Mouse (Mus musculus): ENCODE data around the gene Fezf1. TPM values are rescaled to one million over a fixed set of nuclear protein-coding genes. Genes with fewer than 3 reads are reported as not detected.

The Fezf1 gene
- polyA plus RNA-seq, 1 experiment from 2014 or later = 34.9 TPM

DNA sequence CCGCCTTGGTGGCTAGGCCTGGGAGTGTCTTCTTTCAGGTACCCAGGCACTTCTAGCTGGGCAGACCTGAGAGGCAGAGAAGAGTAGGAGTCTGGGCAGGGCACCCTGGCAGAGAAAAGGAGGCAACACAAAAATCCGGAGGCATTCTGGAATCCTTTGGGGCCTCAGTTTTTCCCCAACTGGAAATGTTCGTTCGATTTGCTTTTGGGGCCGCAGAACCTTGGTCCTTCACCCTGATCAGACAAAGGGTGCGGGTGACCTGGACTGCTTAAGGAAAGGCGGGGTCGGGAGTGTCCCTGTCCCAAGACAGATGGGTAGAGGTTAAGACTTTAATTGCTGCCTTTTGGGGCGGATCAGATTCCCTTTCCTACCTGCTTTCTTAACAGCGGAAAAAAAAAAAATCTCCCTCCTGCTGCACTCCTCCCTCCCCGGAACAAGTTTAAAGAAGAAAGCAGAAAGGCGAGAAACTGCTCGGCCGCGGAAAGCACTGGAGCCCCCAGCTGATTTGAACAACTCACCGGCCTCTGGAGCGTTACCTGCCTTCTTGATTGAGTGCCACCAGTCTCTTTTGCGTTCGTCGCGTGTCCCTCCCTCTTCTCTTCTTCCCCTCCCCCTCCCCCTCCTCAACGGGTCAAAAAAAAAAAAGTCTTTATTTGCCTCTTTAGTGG is 2.3 kb upstream of the Fezf1 start:
- no peaks in the 10 kb centered on the region for H3K9me3 ChIP-seq (ENCODE audit: control insufficient read depth, low read length)
- WGBS = under 1% methylated on average over 22 of the region's 22 CpGs
- H3K36me3 ChIP-seq (ENCODE audit: control insufficient read depth, insufficient read depth, low read length) = no peaks in the 10 kb centered on the region
- peak overlapping the region; percentile 66 for H3K4me3 ChIP-seq (ENCODE audit: low read depth, low read length)
- peaks cover 9% of the 10 kb centered on the region for H3K27me3 ChIP-seq (ENCODE audit: control insufficient read depth, insufficient read depth, low read length)
- H3K9ac ChIP-seq (ENCODE audit: low read length) = peak overlapping the region; percentile 91
- ATAC-seq (replicated peaks; ENCODE audit: low FRiP score) = no peak
- peaks cover 14% of the 10 kb centered on the region for H3K4me1 ChIP-seq (replicated peaks; ENCODE audit: control insufficient read depth, insufficient read depth, low read length)
- peak overlapping the region; percentile 75 for H3K4me2 ChIP-seq (ENCODE audit: low read depth, low read length, severe bottlenecking)
- peak; percentile 67 for DNase-seq (ENCODE audit: low spot score)
- peak overlapping the region; percentile 94 for H3K27ac ChIP-seq (ENCODE audit: low read depth, low read length)

DNA sequence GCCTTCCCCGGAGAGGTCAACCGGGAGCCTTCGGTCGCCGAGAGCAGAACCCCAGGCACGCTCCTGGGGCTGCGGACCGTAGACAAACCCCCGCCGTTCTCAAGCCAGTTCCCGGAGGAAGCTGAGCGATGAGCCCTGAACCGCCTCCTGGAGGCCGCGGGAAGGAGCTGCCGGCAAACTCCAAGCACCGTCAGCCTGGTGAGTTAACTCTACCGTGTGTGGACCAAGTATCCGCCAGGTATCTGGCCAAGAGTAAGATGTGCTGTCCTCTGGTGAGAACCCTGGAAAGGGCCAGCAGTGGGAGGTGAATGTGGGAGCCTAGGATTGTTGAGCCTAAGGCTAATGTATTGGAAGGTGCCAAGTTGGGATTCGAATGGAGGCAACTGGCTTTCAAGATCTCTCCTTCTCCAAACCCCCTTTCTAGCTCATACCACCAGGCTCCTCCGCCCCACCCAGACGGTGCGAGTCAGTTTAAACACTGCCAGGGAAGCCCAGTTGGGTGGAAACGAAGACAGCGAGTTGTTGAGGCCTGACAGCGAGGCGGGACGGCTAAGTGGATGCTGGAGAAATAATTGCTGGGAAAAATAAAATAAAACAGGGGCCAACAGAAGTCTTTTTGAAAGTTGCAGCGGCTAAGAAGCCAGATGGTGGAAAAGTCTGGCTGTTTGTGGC is 1.6 kb upstream of the Fezf1 start:
- H3K9me3 ChIP-seq (ENCODE audit: control insufficient read depth, low read length) = no peaks in the 10 kb centered on the region
- peak overlapping the region; percentile 66 for H3K4me3 ChIP-seq (ENCODE audit: low read depth, low read length)
- no peaks in the 10 kb centered on the region for H3K36me3 ChIP-seq (ENCODE audit: control insufficient read depth, insufficient read depth, low read length)
- peak overlapping the region; percentile 91 for H3K9ac ChIP-seq (ENCODE audit: low read length)
- H3K27me3 ChIP-seq (ENCODE audit: control insufficient read depth, insufficient read depth, low read length) = peaks cover 9% of the 10 kb centered on the region
- DNase-seq (ENCODE audit: low spot score) (peak; percentile 85), ATAC-seq (replicated peaks; ENCODE audit: low FRiP score) (peak; percentile 41)
- H3K27ac ChIP-seq (ENCODE audit: low read depth, low read length) = peak overlapping the region; percentile 94
- peak overlapping the region; percentile 75 for H3K4me2 ChIP-seq (ENCODE audit: low read depth, low read length, severe bottlenecking)
- under 1% methylated on average over 29 of the region's 29 CpGs for WGBS
- H3K4me1 ChIP-seq (replicated peaks; ENCODE audit: control insufficient read depth, insufficient read depth, low read length) = peaks cover 12% of the 10 kb centered on the region

DNA sequence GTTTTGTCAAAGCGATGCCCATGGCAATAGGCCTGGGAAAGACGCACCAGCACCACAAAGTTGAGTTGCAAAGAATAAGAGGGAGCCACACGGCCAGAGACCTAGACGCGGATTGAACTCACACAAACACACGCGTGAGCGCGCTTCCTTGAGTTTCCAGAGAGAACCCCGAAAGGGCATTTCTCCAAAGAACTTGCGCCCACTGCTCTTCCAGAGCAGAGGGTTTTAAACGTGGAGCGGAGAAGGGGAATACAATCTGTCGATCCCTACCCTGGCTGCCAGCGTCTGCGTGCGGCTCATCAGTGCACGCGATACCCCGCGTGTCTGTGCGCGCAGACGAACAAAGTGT is 865 bp upstream of the Fezf1 start:
- ATAC-seq (replicated peaks; ENCODE audit: low FRiP score) = no peak; the same call in 1 of the 2 replicates
- H3K27me3 ChIP-seq (ENCODE audit: control insufficient read depth, insufficient read depth, low read length) = peaks cover 7% of the 10 kb centered on the region

DNA sequence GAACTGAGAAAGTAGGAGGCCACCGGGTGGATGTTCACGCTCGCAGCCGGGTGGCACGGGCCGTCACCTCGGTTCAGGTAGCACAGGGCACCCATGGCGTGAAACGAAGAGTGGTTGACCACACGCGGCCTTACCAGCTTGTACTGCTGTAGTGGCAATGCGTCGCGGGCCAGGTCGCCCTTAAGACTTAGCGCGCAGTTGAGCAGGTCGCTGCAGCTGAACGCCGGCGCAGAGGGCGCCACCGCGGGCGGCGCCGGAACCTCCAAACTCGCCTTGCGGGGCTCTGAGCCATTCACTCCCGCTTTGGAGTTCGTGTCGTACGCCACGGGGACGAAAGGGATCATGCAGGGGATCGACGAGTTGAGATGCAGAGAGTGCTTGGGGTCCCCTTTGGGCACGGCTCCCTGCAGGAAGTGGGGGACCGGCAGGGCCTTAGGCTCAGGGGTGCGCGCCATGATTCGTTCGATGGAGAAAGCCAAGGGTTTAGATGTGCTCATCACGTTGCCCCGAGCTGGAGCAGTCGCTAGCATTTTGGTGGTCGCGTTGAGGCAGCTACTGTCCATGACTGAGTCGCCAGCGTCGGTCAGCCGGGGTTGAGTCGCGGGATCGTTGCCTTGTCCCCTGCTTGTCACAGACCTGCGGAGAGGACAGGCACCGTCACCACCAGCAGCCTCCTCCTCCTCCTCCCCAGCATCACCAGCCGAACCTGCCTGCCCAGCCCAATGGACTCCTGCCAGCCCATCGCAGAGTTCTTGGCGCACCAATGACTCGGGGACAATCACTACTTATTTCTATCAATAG is 450 bp downstream of the Fezf1 start:
- WGBS = under 1% methylated on average over 61 of the region's 61 CpGs
- DNase-seq (ENCODE audit: low spot score) (peak; percentile 80), ATAC-seq (replicated peaks; ENCODE audit: low FRiP score) (peak; percentile 64)
- Histone ChIP-seq H3K27me3 (ENCODE audit: control insufficient read depth, insufficient read depth, low read length) (peaks cover 16% of the 10 kb centered on the region), H3K4me3 (ENCODE audit: low read depth, low read length) (peak overlapping the region; percentile 66), H3K9ac (ENCODE audit: low read length) (peak overlapping the region; percentile 91), H3K4me1 (replicated peaks; ENCODE audit: control insufficient read depth, insufficient read depth, low read length) (peaks cover 15% of the 10 kb centered on the region; the same call in 1 of the 2 replicates), H3K27ac (ENCODE audit: low read depth, low read length) (peak overlapping the region; percentile 86), H3K36me3 (ENCODE audit: control insufficient read depth, insufficient read depth, low read length) (no peaks in the 10 kb centered on the region), H3K4me2 (ENCODE audit: low read depth, low read length, severe bottlenecking) (peak overlapping the region; percentile 75), H3K9me3 (ENCODE audit: control insufficient read depth, low read length) (no peaks in the 10 kb centered on the region)

More for the DNA sequence above, 865 bp upstream of the Fezf1 start:
- no peaks in the 10 kb centered on the region for H3K9me3 ChIP-seq (ENCODE audit: control insufficient read depth, low read length)
- peak; percentile 76 for DNase-seq (ENCODE audit: low spot score)
- peak overlapping the region; percentile 75 for H3K4me2 ChIP-seq (ENCODE audit: low read depth, low read length, severe bottlenecking)
- WGBS = under 1% methylated on average over 24 of the region's 24 CpGs
- H3K9ac ChIP-seq (ENCODE audit: low read length) = peak overlapping the region; percentile 91
- no peaks in the 10 kb centered on the region for H3K36me3 ChIP-seq (ENCODE audit: control insufficient read depth, insufficient read depth, low read length)
- H3K4me1 ChIP-seq (replicated peaks; ENCODE audit: control insufficient read depth, insufficient read depth, low read length) = peaks cover 8% of the 10 kb centered on the region; the same call in 1 of the 2 replicates
- peak overlapping the region; percentile 66 for H3K4me3 ChIP-seq (ENCODE audit: low read depth, low read length)
- H3K27ac ChIP-seq (ENCODE audit: low read depth, low read length) = peak overlapping the region; percentile 94

DNA sequence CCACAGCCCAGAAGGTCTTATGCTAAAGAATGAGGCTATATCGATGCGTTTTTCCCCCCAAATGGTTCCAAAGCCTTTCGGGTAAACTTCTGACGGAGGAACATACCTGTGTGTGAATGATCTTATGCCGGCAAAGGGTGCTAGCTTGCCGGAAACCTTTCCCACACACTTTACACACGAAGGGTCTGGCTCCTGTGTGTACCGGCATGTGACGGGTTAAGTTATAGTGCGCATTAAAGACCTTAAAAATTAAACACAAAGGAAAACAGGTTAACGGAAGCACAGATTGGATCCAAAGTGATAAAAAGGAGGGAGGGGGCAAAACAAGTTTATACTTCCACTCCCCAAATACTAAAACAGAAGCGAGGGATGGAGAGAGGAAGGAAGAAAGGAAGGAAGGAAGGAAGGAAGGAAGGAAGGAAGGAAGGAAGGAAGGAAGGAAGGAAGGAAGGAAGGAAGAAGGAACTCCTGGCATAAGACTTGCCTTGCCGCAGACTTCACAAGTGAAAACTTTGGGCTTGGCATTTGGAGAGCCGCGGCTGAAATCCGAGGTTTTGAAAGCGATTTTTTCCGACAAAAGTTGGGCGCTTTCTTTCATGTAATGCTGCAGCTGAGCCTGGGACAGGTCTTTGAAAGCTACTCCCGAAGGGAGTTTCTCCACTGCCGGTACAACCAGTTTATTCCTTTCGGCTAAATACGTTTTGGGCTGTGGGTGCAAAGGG is 1.2 kb downstream of the Fezf1 start:
- Histone ChIP-seq H3K36me3 (ENCODE audit: control insufficient read depth, insufficient read depth, low read length) (no peaks in the 10 kb centered on the region), H3K9me3 (ENCODE audit: control insufficient read depth, low read length) (no peaks in the 10 kb centered on the region), H3K27me3 (ENCODE audit: control insufficient read depth, insufficient read depth, low read length) (peaks cover 18% of the 10 kb centered on the region), H3K4me3 (ENCODE audit: low read depth, low read length) (peak overlapping the region; percentile 66), H3K4me1 (replicated peaks; ENCODE audit: control insufficient read depth, insufficient read depth, low read length) (peaks cover 12% of the 10 kb centered on the region; the same call in 1 of the 2 replicates), H3K27ac (ENCODE audit: low read depth, low read length) (peak overlapping the region; percentile 86), H3K9ac (ENCODE audit: low read length) (peak overlapping the region; percentile 91), H3K4me2 (ENCODE audit: low read depth, low read length, severe bottlenecking) (peak overlapping the region; percentile 75)
- ATAC-seq (replicated peaks; ENCODE audit: low FRiP score) (no peak), DNase-seq (ENCODE audit: low spot score) (no peak)
- WGBS = under 1% methylated on average over 23 of the region's 23 CpGs

DNA sequence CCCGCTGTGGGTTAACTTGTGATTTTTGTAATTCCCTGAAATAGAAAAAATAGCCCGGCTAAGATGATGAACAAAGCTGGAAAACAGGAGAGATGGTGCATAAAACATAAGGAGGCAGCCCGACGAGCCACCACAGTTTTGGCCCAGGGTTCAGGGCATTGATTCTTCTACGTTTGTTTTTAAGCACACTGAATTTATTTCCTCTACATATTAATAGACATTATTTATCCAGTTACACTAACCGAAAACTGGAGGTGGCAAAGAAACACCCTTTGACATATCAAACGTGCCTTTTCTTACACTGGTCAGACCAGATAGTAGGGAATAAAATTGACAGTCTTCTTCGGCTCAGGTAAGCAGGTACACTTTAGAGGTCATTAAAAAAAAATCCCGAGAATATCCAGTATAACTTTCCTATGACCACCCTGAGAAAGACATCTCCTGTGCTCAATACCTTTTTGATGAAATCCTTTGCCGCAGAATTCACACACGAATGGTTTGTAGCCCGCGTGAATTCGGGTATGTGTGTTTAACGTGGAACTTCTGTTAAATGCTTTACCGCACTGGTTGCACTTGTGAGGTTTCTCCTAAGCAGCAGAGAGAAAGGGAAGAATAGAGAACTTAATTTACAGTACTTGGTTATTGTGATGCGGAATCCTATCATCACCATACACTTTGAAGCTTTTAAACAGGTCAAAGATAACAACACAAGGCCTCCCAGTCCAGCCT is 1.9 kb downstream of the Fezf1 start:
- H3K9me3 ChIP-seq (ENCODE audit: control insufficient read depth, low read length) = no peaks in the 10 kb centered on the region
- 1% methylated on average over 17 of the region's 17 CpGs for WGBS
- peak overlapping the region; percentile 66 for H3K4me3 ChIP-seq (ENCODE audit: low read depth, low read length)
- H3K4me2 ChIP-seq (ENCODE audit: low read depth, low read length, severe bottlenecking) = peak overlapping the region; percentile 75
- no peaks in the 10 kb centered on the region for H3K36me3 ChIP-seq (ENCODE audit: control insufficient read depth, insufficient read depth, low read length)
- DNase-seq (ENCODE audit: low spot score) (no peak), ATAC-seq (replicated peaks; ENCODE audit: low FRiP score) (no peak)
- H3K27me3 ChIP-seq (ENCODE audit: control insufficient read depth, insufficient read depth, low read length) = peaks cover 20% of the 10 kb centered on the region
- peak overlapping the region; percentile 91 for H3K9ac ChIP-seq (ENCODE audit: low read length)
- H3K27ac ChIP-seq (ENCODE audit: low read depth, low read length) = peak overlapping the region; percentile 86; the same call in 1 of the 2 replicates
- H3K4me1 ChIP-seq (replicated peaks; ENCODE audit: control insufficient read depth, insufficient read depth, low read length) = peaks cover 12% of the 10 kb centered on the region; the same call in 1 of the 2 replicates

DNA sequence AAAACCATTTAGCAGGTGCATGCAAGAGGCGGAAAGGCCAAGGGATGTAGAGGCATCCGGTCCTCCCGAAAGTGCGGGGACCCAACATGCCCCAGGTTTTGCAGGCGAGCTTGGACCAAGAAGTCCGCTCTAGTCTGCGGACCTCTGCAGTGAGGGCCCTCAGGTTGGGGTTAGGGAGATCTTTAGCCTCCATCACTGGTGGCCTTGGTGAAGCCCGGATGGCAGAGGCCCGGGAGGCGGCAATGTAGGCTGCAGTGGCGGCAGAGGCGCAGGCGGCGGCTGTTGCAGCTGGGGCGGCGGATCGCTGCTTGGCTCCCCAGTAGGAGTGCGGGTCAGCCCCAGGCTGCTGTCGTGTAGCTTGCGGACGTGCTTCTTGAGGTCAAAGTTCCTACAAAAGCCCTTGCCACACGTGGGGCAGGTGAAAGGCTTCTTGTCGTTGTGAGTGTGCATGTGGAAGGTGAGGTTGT is 2.6 kb downstream of the Fezf1 start:
- Histone ChIP-seq H3K9me3 (ENCODE audit: control insufficient read depth, low read length) (no peaks in the 10 kb centered on the region), H3K36me3 (ENCODE audit: control insufficient read depth, insufficient read depth, low read length) (no peaks in the 10 kb centered on the region), H3K4me2 (ENCODE audit: low read depth, low read length, severe bottlenecking) (peak overlapping the region; percentile 75), H3K9ac (ENCODE audit: low read length) (peak overlapping the region; percentile 91), H3K4me3 (ENCODE audit: low read depth, low read length) (peak overlapping the region; percentile 66), H3K27ac (ENCODE audit: low read depth, low read length) (0 out of 2 replicates have a peak overlapping the region, but pooled peaks have one; percentile 31), H3K4me1 (replicated peaks; ENCODE audit: control insufficient read depth, insufficient read depth, low read length) (peaks cover 12% of the 10 kb centered on the region; the same call in 1 of the 2 replicates), H3K27me3 (ENCODE audit: control insufficient read depth, insufficient read depth, low read length) (peaks cover 20% of the 10 kb centered on the region)
- under 1% methylated on average over 23 of the region's 23 CpGs for WGBS
- ATAC-seq (replicated peaks; ENCODE audit: low FRiP score) (no peak), DNase-seq (ENCODE audit: low spot score) (peak; percentile 76)
